Mouse (Mus musculus): Measurements from ENCODE around the gene Ephb1. TPM values are rescaled to one million over a fixed set of nuclear protein-coding genes. Genes with fewer than 3 reads are reported as not detected.

Ephb1 gene
- polyA plus RNA-seq, 1 experiment = 0.02 TPM

DNA sequence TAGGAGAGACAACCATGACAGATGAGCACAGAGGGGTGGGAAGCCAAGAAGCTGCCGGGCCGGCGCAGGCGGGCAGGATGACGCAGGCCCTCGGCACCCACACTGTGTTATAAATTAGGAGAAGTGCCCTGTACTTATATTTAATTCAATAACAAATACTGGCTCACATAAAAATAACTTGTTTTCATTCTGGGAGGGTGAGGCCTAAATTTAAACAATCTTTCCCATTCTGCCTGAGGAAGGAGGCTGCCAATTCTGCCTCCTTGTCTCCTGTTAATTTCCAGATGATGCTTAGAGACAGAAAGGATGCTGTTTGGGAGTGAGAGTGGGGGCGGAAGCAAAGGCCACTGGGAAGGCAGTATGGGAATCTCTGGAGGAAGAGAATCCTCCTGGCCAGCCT lies 215.8 kb downstream of the Ephb1 start:
- Histone ChIP-seq H3K79me2 (ENCODE audit: control insufficient read depth, insufficient read depth) (no peaks in the 10 kb centered on the region), H3K36me3 (ENCODE audit: control insufficient read depth, insufficient read depth) (no peaks in the 10 kb centered on the region), H3K27me3 (ENCODE audit: control insufficient read depth, insufficient read depth, insufficient read length) (no peaks in the 10 kb centered on the region), H3K4me3 (ENCODE audit: insufficient read depth, poor library complexity, severe bottlenecking) (no peak overlapping the region), H3K79me3 (ENCODE audit: low read depth) (no peaks in the 10 kb centered on the region), H3ac (ENCODE audit: control insufficient read depth, insufficient read length, low read depth) (no peak overlapping the region)
- TF ChIP-seq CTCF (IDR thresholded peaks at IDR 0.05; ENCODE audit: control insufficient read depth, insufficient read depth, insufficient read length) = no peak
- TF ChIP-seq MYOG (IDR thresholded peaks at IDR 0.05; ENCODE audit: control insufficient read depth, extremely low read depth, insufficient read length) = no peak
- TF ChIP-seq FOSL1 (IDR thresholded peaks at IDR 0.05; ENCODE audit: insufficient read depth, low read length, poor library complexity, severe bottlenecking) = no peak
- TF ChIP-seq MAX (IDR thresholded peaks at IDR 0.05) = no peak
- TF ChIP-seq CEBPB (IDR thresholded peaks at IDR 0.05; ENCODE audit: low read depth) = no peak
- TF ChIP-seq USF1 (IDR thresholded peaks at IDR 0.05; ENCODE audit: low read depth) = no peak
- TF ChIP-seq MYOD1 (IDR thresholded peaks at IDR 0.05; ENCODE audit: control insufficient read depth, insufficient read length, low read depth) = no peak

DNA sequence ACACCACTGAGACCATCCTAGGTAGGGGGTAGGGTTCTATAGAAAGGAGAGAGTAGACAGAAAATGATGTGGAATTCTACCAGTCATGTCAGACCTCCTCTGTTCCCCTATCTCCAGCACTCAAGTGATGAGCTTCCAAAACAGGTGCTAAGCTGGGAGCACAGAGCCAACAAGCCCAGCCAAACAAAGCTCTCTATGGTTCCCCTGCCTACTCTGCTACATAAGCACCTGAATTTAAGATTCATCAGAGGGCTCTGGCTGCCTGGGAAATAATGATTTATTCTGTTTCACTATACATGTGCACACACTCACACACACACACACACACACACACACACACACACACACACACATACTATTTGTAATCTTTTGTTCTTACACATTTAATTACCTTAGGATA lies 216.3 kb downstream of the Ephb1 start:
- TF ChIP-seq CEBPB (IDR thresholded peaks at IDR 0.05; ENCODE audit: low read depth) (no peak), MYOG (IDR thresholded peaks at IDR 0.05; ENCODE audit: control insufficient read depth, extremely low read depth, insufficient read length) (no peak), FOSL1 (IDR thresholded peaks at IDR 0.05; ENCODE audit: insufficient read depth, low read length, poor library complexity, severe bottlenecking) (no peak), MAX (IDR thresholded peaks at IDR 0.05) (no peak), MYOD1 (IDR thresholded peaks at IDR 0.05; ENCODE audit: control insufficient read depth, insufficient read length, low read depth) (no peak), USF1 (IDR thresholded peaks at IDR 0.05; ENCODE audit: low read depth) (no peak), CTCF (IDR thresholded peaks at IDR 0.05; ENCODE audit: control insufficient read depth, insufficient read depth, insufficient read length) (no peak)
- H3K36me3 ChIP-seq (ENCODE audit: control insufficient read depth, insufficient read depth) = no peaks in the 10 kb centered on the region
- H3K79me2 ChIP-seq (ENCODE audit: control insufficient read depth, insufficient read depth) = no peaks in the 10 kb centered on the region
- H3K4me3 ChIP-seq (ENCODE audit: insufficient read depth, poor library complexity, severe bottlenecking) = no peak overlapping the region
- no peaks in the 10 kb centered on the region for H3K79me3 ChIP-seq (ENCODE audit: low read depth)
- no peaks in the 10 kb centered on the region for H3K27me3 ChIP-seq (ENCODE audit: control insufficient read depth, insufficient read depth, insufficient read length)
- no peak overlapping the region for H3ac ChIP-seq (ENCODE audit: control insufficient read depth, insufficient read length, low read depth)

DNA sequence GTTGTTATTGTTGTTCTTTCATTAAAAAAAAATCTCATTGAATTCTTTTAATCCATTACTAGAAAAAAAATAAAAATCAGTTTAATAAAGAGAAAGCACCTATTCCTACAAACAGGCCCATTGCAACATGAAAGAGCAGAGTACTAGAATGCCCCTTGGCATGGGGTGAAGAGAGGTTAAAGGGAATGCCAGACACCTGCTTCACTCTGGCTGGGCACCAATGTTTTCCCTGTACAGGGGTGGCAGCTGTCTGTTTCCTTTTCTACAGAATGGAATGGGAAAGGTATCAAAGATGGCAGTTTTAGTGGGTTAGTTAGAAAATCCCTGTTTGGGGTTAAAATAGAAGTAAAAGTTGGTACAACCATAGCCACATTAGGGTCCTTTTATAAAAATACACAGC lies 224.0 kb downstream of the Ephb1 start:
- H3K79me3 ChIP-seq (ENCODE audit: low read depth) = no peaks in the 10 kb centered on the region
- TF ChIP-seq USF1 (IDR thresholded peaks at IDR 0.05; ENCODE audit: low read depth) (no peak), MAX (IDR thresholded peaks at IDR 0.05) (no peak), CEBPB (IDR thresholded peaks at IDR 0.05; ENCODE audit: low read depth) (no peak), MYOG (IDR thresholded peaks at IDR 0.05; ENCODE audit: control insufficient read depth, extremely low read depth, insufficient read length) (no peak), FOSL1 (IDR thresholded peaks at IDR 0.05; ENCODE audit: insufficient read depth, low read length, poor library complexity, severe bottlenecking) (no peak), MYOD1 (IDR thresholded peaks at IDR 0.05; ENCODE audit: control insufficient read depth, insufficient read length, low read depth) (no peak), CTCF (IDR thresholded peaks at IDR 0.05; ENCODE audit: control insufficient read depth, insufficient read depth, insufficient read length) (no peak)
- H3K36me3 ChIP-seq (ENCODE audit: control insufficient read depth, insufficient read depth) = no peaks in the 10 kb centered on the region
- H3K4me3 ChIP-seq (ENCODE audit: insufficient read depth, poor library complexity, severe bottlenecking) = no peak overlapping the region
- no peak overlapping the region for H3ac ChIP-seq (ENCODE audit: control insufficient read depth, insufficient read length, low read depth)
- H3K79me2 ChIP-seq (ENCODE audit: control insufficient read depth, insufficient read depth) = no peaks in the 10 kb centered on the region
- no peaks in the 10 kb centered on the region for H3K27me3 ChIP-seq (ENCODE audit: control insufficient read depth, insufficient read depth, insufficient read length)

DNA sequence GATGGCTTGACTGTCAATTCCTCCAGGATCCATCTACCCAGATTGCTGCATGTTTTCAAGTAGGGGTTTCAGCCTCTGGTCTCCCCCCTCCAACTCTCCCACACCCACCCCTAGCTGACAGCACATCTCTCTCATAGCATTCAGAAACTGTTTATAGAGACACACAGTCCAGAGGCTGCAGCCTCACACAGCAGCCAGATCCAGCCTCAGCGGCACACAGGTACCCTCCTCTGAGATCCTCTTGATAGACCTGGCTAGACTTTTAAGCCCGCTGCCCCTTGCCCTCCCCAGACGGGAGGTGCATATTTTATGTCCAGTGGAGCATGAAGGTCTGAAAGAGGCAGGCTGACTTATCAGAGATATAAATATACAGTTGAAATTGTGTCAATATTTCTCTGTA lies 228.0 kb downstream of the Ephb1 start:
- no peaks in the 10 kb centered on the region for H3K36me3 ChIP-seq (ENCODE audit: control insufficient read depth, insufficient read depth)
- H3K4me3 ChIP-seq (ENCODE audit: insufficient read depth, poor library complexity, severe bottlenecking) = no peak overlapping the region
- TF ChIP-seq MYOG (IDR thresholded peaks at IDR 0.05; ENCODE audit: control insufficient read depth, extremely low read depth, insufficient read length) (no peak), MYOD1 (IDR thresholded peaks at IDR 0.05; ENCODE audit: control insufficient read depth, insufficient read length, low read depth) (no peak), MAX (IDR thresholded peaks at IDR 0.05) (no peak), CTCF (IDR thresholded peaks at IDR 0.05; ENCODE audit: control insufficient read depth, insufficient read depth, insufficient read length) (no peak), CEBPB (IDR thresholded peaks at IDR 0.05; ENCODE audit: low read depth) (no peak), USF1 (IDR thresholded peaks at IDR 0.05; ENCODE audit: low read depth) (no peak)
- no peaks in the 10 kb centered on the region for H3K79me3 ChIP-seq (ENCODE audit: low read depth)
- H3K27me3 ChIP-seq (ENCODE audit: control insufficient read depth, insufficient read depth, insufficient read length) = no peaks in the 10 kb centered on the region
- H3K79me2 ChIP-seq (ENCODE audit: control insufficient read depth, insufficient read depth) = no peaks in the 10 kb centered on the region
- H3ac ChIP-seq (ENCODE audit: control insufficient read depth, insufficient read length, low read depth) = no peak overlapping the region

DNA sequence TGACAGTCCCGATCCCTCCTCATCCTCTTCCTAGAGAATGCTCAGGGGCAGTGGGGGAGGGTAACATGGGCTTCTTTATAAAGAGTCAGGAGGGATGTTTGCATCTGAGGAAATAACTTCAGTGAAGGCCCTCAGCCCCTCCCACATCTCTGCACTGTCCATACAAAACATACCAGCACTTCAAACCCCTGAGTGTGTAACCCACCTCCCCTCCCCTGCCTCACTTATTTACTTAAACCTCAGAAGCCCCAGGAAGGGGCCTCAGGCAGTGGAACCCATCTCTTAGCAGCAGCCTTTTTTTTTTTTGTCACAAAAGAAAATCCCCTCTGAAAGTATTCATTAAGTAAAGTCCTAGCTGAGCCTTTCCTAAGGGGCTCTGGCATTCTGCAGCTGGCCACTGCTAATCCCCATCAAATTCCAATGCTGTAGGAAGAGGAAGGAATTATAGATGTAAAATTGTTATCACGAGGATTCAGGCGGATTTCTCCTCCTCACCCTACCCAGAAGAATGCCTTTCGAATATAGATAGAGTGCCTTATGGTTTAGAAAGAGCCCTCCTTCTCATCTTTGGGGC lies 231.5 kb downstream of the Ephb1 start:
- no peaks in the 10 kb centered on the region for H3K27me3 ChIP-seq (ENCODE audit: control insufficient read depth, insufficient read depth, insufficient read length)
- TF ChIP-seq USF1 (IDR thresholded peaks at IDR 0.05; ENCODE audit: low read depth) (no peak), MAX (IDR thresholded peaks at IDR 0.05) (no peak), CTCF (IDR thresholded peaks at IDR 0.05; ENCODE audit: control insufficient read depth, insufficient read depth, insufficient read length) (no peak), CEBPB (IDR thresholded peaks at IDR 0.05; ENCODE audit: low read depth) (no peak), MYOG (IDR thresholded peaks at IDR 0.05; ENCODE audit: control insufficient read depth, extremely low read depth, insufficient read length) (no peak), FOSL1 (IDR thresholded peaks at IDR 0.05; ENCODE audit: insufficient read depth, low read length, poor library complexity, severe bottlenecking) (no peak), MYOD1 (IDR thresholded peaks at IDR 0.05; ENCODE audit: control insufficient read depth, insufficient read length, low read depth) (no peak)
- H3K36me3 ChIP-seq (ENCODE audit: control insufficient read depth, insufficient read depth) = no peaks in the 10 kb centered on the region
- no peak overlapping the region for H3ac ChIP-seq (ENCODE audit: control insufficient read depth, insufficient read length, low read depth)
- H3K4me3 ChIP-seq (ENCODE audit: insufficient read depth, poor library complexity, severe bottlenecking) = no peak overlapping the region
- H3K79me2 ChIP-seq (ENCODE audit: control insufficient read depth, insufficient read depth) = no peaks in the 10 kb centered on the region
- no peaks in the 10 kb centered on the region for H3K79me3 ChIP-seq (ENCODE audit: low read depth)

DNA sequence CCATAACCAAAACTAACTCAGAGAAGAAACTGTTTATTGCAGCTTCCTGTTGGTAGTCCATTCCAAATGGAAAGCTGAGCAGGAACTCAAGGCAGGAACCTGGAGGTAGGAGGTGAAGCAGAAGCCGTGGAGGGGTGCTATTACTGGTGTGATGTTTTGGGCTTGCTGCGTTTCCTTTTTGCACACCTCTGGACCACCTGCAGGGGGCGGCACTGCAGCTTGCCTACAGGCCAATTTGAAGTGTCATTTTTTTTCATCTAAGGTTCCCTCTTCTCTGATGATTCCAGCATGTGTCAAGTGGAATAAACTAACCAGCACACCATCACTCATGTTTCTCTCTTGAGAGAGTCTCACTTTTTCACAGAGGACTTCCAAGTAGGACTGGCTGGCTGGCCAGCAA lies 235.1 kb downstream of the Ephb1 start:
- H3K4me3 ChIP-seq (ENCODE audit: insufficient read depth, poor library complexity, severe bottlenecking) = no peak overlapping the region
- no peaks in the 10 kb centered on the region for H3K79me3 ChIP-seq (ENCODE audit: low read depth)
- no peaks in the 10 kb centered on the region for H3K79me2 ChIP-seq (ENCODE audit: control insufficient read depth, insufficient read depth)
- no peak overlapping the region for H3ac ChIP-seq (ENCODE audit: control insufficient read depth, insufficient read length, low read depth)
- H3K36me3 ChIP-seq (ENCODE audit: control insufficient read depth, insufficient read depth) = no peaks in the 10 kb centered on the region
- H3K27me3 ChIP-seq (ENCODE audit: control insufficient read depth, insufficient read depth, insufficient read length) = no peaks in the 10 kb centered on the region
- TF ChIP-seq MYOG (IDR thresholded peaks at IDR 0.05; ENCODE audit: control insufficient read depth, extremely low read depth, insufficient read length) = no peak
- no peak for TF ChIP-seq FOSL1 (IDR thresholded peaks at IDR 0.05; ENCODE audit: insufficient read depth, low read length, poor library complexity, severe bottlenecking)
